Mouse (Mus musculus) adrenal gland, postnatal 4 days (tissue): ENCODE results near the gene B830017H08Rik. TPM values are rescaled to one million over a fixed set of nuclear protein-coding genes. Genes with fewer than 3 reads are reported as not detected.
A peak's percentile ranks its signal among the peaks of the same experiment; 100 is the strongest.

ENCODE experiments used
- DNase-seq, 2 experiments: peaks; one replicate each; pipeline ENCODE4 v3.0.0; 2021 to 2022; ENCODE audit warnings: low spot score in 2 of 2, mixed read lengths in 2 of 2
- long read RNA-seq, 2 experiments: library from polyadenylated mRNA; stranded (forward); transcript quantifications; one replicate each; pipeline ENCODE4 v2.0.0; 2021
- total RNA-seq, 2 experiments: library from RNA; stranded (reverse); gene quantifications; 2 replicates each; pipeline ENCODE4 v1.2.3; 2021

B830017H08Rik gene
- under 1 TPM in 1 of 2 experiments, not detected in 1; 0.62 TPM for total RNA-seq
- long read RNA-seq, experiment 1, partial matches to known transcripts, result 0 of 1 reads
- long read RNA-seq, experiment 1, other reads (novel, unspliced or antisense), result 0 of 1 reads
- long read RNA-seq, experiment 2, partial matches to known transcripts, result 0 of 1 reads
- long read RNA-seq, experiment 2, other reads (novel, unspliced or antisense), result 0 of 1 reads

DNA sequence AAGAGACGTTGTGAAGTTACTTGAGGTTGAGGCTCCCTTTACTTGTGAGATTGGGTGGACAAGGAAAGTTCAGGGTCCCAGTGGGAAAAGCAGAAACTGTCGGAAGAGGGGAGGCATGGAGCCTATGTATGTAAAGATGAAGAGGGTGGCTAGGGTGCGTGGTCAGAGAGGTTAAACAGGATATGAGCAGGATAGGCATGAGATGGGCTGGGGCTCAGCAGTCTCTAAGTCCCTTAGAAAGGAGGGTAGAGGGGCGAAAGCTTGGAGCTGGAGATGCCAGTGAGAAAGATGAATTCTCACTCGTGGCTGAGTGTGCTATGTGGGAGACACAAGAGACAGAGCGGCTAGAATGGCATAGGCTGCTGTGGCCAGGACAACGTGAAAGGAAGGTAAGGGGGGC is at the start of gene B830017H08Rik:
Gene B830017H08Rik, plus strand, starts transcription at position 301 of the 400 bp plus-strand sequence.
- no peak for DNase-seq

DNA sequence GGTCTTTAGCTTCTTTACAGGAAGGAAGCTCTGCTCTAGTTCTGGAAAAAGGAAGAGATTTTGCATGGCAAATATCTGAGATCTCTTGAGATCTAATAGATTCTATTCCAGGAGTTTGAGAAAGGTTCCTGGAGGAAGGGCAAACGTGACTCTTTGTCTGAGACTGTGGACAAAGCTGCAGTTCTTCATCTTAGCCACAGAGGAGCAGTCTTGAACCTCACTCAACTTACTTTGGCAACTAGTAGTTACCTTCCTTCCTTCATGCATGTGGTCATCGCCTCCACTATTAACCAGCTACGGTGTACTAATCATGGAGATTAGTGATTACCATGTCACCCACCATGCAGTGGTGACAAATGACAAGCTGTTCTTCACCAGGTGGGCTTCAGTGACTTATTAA is 47.6 kb upstream of the B830017H08Rik start:
- DNase-seq, result no peak

DNA sequence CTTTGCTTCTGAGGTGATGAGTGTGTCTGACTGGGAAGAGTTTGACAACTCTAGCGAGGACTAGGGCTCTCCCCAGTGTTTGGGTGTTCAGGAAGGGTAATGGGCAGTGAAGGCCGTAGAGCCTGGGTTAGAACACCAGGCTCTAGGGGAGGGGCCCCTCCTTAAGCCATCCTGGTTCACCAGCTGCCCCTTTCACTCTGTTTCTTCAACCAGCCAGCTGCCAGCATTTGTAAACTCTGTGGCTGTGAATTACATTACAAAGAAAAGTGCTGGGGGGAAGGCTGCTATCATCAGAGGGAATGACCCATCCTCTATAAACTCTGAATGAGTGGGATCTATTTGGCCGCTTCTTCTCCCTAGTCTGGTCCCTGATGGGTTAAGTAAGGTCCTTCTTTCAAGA is 40.2 kb upstream of the B830017H08Rik start:
- no peak for DNase-seq

DNA sequence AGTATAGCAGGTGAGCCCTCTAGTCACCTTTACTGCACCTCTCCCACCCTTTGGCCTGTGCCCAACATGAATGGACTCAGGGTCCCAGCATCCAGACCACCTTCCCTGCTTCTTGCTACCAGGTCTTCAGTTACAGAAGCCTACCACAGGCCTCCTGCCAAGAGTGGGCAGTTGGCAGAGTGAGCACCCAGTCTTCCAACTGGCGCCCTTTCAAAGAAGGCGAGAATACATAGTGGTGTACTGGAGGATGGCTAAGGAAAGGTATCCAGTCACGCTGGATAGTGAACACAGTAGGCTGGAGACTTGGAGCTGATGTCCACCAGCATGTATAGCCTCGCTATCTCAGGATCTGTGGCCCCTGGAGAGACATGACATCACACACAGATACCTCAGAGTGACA is 38.9 kb upstream of the B830017H08Rik start:
- DNase-seq, result no peak

DNA sequence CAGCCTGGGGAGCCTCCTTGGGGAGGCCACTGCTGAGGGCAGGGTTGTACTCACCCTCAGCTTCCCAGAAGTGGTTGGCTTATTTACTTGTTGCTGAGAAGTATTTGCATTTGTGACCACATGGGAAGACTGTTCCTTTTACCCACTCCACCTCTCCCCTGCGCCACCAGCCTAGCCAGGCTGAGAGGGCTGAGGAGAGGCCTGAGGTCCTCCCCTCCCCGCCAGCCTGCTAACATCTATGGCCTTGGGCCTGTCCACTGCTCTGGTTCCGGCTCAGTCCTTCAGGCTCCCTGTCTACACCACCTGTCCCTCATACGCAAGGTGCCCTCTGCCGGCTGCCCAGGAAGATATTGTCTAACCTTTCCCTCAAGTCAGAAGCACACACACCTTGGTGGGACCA is 37.3 kb upstream of the B830017H08Rik start:
- DNase-seq, result no peak

DNA sequence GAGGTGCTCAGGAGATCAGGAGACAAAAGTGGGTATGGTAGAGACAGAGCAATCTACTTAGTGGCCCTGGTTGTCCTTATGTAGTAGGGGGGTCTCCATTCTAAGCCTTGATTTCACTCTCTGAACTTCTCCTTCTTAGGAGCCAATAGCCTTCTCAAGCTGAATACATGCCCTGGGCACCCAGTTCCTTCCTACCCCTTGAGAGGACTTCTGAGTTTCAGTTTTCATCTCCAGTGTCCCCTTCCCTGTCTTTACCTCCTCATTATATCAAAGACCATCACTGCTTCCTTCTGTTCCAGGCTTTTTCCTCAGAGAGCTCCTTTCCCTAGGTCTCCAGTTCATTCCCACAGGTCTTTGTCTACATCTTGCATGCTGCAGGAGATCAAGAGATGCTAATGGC is 36.4 kb upstream of the B830017H08Rik start:
- DNase-seq, result no peak

DNA sequence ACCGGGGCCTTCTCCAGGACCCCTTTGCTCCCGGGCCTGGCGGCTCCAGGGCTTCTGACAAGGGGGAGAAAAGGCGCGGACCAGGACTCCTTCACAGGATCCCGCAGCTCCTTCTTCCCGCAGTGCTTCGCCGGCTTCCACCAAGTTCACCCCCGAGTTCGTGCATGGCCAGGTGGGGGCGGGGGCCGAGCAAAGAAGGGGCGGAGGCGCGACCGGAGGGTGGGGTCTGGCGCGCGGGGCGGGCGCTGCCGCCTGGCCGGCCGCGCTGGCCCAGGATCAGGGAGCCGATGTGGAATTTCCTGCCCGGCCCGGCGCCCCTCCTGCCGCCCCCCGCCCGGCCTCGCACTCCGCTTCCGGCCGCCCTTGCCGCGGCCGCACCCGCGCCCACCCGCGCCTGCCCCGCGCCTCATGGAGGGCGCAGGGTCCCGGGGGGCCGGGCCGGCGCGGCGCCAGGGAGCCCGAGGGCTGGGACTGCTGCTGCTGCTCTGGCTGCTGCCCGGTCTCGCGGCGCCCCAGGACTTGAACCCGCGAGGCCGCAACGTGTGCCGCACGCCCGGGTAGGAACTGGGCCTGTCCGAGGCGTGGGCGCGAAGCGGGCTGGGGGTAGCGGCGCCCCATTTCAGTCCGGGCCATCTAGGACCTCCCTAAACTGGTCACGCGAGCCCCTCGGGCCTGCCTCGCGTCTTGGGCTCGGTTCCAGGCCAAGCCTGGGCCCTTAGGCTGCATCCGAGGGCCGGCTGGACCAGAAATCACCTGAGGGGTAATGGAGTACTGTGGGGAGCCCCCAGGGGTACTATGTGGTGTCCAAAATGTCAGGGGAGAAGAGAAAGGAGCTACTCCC is 35.7 kb upstream of the B830017H08Rik start, which contains the start of gene Scarf2:
Gene Scarf2, plus strand, starts transcription at position 312 of the 841 bp plus-strand sequence.
- no peak for DNase-seq

DNA sequence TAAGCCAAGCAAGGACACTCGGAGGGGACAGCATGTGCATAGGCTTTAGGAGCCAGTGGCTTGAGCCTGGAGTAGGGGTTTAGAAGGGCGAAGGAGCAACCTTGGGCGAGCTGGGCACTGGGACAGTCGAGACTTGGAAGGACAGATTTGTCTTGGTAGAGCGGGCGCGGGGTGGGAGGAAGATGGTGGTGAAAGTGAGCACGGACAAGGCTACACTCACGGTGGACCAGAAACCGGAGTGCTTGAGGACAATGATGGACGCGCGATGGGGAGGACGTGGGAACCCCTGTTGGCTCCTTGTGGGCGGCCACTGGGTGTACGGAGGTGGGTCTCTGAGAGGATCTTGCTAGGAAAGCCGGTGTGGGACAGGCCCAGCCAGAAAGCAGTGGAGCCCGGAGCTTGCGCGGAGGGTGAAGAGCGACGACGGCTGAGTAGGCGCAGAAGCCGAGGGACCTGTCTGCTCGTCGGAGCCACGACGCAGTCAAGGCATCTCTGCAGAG is 35.1 kb upstream of the B830017H08Rik start:
- no peak for DNase-seq

DNA sequence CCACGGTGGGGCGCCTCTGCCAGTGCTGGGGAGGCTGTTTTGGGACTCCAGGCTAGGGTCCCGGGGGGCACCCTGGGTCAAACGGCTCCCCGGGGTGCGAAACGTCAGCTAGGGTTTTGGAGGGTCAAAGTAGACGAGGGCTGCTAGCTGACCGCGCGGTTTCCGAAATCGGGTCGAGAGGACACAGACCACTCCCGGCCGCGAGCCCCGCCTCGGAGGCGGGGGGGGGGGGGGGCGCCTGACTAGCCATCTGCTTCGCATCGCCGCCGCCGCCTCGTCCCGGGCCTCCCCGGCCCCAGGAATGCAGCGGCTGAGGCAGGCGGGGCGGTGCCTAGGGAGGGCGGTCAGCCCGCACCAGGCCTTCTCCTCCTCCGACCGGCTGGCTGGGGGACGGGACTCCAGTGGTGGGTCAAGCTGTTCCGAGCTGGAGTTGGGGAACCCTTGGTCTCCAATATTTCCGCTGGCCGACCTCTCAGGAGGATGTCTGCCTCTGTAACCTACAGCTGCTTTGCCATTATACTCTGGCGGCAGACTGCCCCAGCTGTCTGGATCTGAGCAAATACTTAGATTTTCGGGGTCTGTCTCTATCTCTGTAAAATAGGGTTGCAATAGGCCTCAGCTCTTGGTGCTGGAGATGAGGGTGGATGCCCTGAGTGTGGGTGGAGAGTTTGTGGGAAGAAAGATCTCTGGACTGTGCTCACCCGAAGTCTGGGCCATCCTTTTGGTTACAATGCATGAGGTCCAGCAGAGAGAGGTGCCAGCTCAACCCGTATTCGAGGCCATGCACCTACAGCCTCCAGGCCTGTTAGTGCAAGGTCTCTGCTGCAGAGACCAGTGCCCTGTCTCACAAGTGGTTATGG is 34.4 kb upstream of the B830017H08Rik start:
- DNase-seq, result no peak

DNA sequence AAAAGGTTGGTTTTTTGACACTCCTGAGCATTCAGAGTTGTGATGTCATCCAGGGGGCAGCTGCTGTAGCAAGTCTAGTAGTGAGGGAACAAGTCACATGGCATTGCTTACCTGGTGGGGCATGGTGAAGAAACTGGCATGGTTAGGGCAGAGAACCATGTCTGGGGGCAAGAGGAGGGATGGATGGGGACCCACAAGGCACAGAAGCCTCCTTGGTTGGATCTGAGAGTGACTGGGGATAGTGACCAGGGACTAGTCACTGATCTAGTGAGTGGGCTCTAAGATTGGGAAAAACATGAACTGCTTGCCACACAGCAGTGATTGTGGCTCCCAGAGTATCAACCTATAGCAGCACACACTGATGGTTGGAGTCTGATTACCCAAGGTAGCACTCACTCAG is 33.3 kb upstream of the B830017H08Rik start:
- no peak for DNase-seq

DNA sequence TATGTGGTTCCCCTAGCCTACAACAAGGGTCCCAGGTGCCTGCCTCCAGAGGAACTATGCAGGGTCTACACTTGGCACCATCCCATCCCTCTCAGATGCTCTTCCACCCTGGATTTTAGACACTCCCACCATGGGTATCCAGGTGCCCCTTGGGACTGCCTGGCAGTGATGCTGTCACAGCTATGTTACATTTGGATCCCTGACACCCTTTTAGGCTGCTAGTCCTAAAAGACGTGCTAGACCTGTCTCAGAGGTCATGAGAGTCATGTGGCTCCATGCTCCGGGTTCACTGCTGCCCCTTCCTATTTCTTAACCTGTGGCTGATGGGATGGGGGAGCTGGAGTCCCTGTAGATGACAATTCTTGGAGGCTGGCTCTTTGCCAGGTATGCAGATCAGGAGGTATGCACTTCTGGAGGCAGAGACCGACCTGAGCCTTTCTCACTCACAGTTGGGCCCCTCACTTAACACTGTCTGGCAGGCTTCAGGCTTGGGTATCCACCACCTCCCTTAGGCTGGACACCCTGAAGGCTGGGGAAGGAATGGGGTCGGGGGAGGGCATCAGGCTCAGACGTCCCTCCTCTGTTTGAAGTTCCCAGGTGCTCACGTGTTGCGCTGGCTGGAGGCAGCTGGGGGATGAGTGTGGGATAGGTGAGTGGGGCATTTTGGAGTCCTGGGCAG is 31.0 kb upstream of the B830017H08Rik start:
- DNase-seq, result no peak

DNA sequence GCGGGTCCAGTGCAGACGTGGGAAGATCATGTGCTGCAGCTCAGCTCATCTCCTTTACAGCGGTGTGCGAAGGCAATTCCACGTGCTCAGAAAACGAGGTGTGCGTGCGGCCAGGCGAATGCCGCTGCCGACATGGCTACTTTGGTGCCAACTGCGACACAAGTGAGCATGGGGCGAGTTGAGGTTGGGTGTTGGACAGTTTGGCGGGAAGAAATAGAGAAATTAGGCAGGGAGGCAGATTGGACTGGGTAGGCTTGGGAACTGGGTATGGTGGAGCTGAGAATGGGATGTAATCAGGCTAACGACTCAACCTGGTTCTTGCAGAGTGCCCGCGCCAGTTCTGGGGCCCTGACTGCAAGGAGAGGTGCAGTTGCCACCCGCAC is 30.5 kb upstream of the B830017H08Rik start:
- DNase-seq, result no peak

DNA sequence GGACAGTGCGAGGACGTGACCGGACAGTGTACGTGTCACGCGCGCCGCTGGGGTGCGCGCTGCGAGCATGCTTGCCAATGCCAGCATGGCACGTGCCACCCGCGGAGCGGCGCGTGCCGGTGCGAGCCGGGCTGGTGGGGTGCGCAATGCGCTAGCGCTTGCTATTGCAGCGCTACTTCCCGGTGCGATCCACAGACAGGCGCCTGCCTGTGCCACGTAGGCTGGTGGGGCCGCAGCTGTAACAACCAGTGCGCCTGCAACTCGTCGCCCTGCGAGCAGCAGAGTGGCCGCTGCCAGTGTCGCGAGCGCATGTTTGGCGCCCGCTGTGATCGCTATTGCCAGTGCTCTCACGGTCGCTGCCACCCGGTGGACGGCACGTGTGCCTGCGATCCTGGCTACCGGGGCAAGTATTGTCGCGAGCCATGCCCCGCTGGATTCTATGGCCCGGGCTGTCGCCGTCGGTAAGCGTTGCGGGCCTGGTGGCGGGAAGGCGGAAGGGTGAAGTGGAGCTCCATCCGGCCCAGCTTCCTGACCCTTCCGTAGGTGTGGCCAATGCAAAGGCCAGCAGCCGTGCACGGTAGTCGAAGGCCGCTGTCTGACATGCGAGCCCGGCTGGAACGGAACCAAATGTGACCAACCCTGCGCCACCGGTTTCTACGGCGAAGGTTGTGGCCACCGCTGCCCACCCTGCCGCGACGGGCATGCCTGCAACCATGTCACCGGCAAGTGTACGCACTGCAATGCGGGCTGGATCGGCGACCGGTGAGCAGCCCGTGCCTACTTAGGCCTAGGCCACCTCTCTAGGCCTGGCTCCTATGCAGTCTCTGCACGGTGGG is 29.9 kb upstream of the B830017H08Rik start:
- DNase-seq, result peak in 1 of 2 experiments; percentile 14

DNA sequence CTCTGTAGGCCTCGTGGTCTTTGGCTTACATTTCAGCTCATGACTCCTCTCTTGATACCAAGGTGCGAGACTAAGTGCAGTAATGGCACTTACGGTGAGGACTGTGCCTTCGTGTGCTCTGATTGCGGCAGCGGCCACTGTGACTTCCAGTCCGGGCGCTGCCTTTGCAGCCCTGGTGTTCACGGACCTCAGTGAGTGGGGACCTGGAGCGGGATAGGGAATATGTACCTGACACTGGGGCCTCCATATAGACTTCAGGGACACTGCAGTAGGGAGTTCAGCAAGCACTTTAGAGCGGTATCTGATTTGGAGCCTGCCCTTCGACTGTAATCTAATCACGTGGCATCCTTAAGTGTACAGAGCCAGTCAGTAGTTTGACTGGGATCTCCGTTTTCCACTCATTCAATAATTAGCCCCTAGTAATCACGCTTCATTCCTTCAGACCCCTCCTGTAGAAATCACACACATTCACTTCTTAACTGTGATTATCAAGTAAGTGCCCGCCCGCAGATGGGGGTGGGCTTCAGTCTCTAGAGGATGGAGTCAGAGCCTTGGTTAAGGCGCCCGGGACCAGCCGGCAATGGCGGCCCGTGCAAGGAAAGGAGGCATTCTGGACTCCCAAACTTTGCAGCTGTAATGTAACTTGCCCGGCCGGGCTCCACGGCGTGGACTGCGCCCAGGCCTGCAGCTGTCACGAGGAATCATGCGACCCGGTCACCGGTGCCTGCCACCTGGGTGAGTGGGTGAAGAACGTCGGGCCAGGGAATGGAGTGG is 29.1 kb upstream of the B830017H08Rik start:
- no peak for DNase-seq

DNA sequence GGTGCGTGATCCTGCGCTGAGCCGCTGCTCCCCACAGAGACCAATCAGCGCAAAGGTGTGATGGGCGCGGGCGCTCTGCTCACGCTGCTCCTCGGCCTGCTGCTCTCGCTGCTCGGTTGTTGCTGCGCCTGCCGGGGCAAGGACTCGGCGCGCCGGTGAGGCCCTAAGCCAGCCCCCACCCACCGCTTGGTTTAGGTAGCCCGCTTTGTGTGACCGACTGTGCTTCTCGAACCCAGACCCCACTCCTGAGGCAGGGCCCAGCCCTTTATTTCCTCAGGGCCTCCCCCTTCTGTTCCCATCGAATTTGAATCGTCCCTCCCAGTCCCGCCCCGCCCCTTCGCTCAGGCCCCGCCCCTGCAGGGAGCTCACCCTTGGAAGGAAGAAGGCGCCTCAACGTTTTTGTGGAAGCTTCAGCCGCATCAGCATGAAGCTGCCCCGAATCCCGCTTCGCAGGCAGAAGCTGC is 28.4 kb upstream of the B830017H08Rik start:
- no peak for DNase-seq

DNA sequence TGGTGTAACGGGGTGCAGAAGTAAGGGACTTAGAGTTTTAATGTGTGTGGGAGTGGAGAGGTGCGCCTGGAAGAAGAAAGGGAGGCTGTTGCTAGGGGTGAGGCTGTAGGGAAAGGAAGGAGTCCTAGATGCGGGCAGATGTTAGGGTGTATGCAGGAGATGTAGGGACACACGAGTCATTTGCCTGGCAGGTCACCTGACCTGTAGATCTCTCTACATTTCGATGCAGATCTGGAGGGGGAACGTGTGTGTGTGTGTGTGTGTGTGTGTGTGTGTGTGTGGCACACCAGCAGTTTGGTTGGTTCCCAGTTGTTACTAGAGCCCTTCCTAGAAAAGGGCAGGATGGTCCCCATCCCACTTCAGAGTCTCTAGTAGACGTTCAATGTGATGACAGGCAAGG is 27.9 kb upstream of the B830017H08Rik start:
- no peak for DNase-seq

DNA sequence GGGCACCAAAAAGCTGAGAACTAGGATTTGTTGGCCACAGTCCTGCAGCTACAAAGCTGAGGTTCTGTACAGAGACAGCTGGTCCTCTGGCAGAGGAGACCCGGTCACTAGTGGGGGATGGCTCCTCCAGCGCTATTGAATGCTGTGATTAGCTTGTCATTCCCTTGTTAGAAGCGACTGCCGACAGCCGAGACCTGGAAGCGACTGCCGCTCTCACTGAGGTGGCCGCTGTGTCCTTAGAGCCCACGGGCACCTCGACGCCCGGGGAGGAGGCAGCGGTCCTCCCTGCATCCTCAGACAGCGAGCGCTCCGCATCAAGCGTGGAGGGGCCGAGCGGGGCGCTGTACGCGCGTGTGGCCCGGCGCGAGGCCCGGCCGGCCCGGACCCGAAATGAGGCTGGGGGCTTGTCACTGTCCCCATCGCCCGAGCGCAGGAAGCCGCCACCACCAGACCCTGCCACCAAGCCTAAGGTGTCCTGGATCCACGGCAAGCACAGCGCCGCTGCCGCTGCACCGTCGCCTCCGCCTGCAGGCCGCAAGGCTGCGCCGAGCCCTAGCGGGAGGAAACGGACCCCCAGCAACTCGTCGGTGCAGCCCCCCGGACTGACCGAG is 26.2 kb upstream of the B830017H08Rik start:
- no peak for DNase-seq

DNA sequence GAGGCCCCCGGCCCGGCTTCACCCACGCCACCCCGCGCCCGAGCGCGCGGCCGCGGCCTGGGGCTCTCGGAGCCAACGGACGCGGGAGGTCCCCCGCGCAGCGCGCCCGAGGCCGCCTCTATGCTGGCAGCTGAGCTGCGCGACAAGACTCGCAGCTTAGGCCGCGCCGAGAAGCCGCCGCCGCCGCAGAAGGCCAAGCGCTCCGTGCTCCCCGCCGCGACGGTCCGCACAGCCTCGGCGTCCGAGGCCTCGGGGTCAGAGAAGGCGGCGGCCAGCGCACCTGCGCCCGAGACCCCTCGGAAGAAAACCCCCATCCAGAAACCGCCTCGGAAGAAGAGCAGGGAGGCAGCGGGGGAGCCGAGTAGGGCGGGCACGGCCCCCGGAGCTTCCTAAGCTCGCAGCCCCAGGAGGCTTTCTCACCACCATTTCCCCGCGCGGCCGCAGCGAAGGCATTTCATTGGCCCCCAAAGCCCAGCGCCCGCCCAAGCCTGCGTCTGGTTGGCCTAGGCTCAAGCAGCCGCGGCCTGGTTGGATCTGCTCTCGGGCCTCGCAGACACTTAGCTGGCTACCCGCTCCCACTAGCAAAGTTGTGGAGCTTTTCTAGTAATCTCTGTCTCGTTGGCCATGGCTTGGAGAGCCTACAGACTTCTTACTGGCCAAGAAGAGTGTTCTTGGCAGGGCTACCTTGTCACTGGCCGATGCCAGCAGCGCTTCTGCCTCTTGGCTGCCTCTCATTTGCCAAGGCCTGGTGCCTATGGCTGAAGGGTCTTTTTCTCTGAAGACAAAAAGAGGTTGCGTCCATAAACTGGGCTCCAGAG is 25.5 kb upstream of the B830017H08Rik start:
- DNase-seq, result peak; percentile 69
